Mouse (Mus musculus) layer of hippocampus, adult 8-10 months (tissue): ENCODE results near the gene Ggcx. TPM values are rescaled to one million over a fixed set of nuclear protein-coding genes. Genes with fewer than 3 reads are reported as not detected.

Experiments used
- DNase-seq, 2 experiments: peaks; one replicate each; pipeline ENCODE4 v3.0.0; 2022; ENCODE audit warnings: low spot score in 2 of 2
- total RNA-seq, 4 experiments: library from RNA; stranded (reverse); gene quantifications; 2 replicates each; pipeline ENCODE4 v1.2.4; 2022

The Ggcx gene
- total RNA-seq, 4 experiments from 2014 or later, result 24.5 to 33.3 (median 28.5) TPM

GRCm38 (mm10) chr6:72387816-72388215, 26.3 kb upstream of the Ggcx start:
- DNase-seq, result no peak

- DNase-seq, result no peak
These were observed 25.8 kb upstream of the Ggcx start for GRCm38 (mm10) chr6:72388266-72388665.

GRCm38 (mm10) chr6:72388791-72389329, 25.2 kb upstream of the Ggcx start:
- no peak for DNase-seq

- no peak for DNase-seq
These were observed 24.6 kb upstream of the Ggcx start for GRCm38 (mm10) chr6:72389471-72389940.

- DNase-seq, result peak in 1 of 2 experiments; percentile 39
These were observed 24.0 kb upstream of the Ggcx start, which contains the start of gene Vamp8 for GRCm38 (mm10) chr6:72389941-72390771. TSS of gene Vamp8 (minus strand) at chr6:72390703.

GRCm38 (mm10) chr6:72390795-72391521, 23.1 kb upstream of the Ggcx start:
- no peak for DNase-seq

- DNase-seq, result no peak
These were observed 21.8 kb upstream of the Ggcx start for GRCm38 (mm10) chr6:72392341-72392740.

GRCm38 (mm10) chr6:72396837-72397251, 17.3 kb upstream of the Ggcx start:
- DNase-seq, result no peak

- no peak for DNase-seq
These were observed 14.1 kb upstream of the Ggcx start for GRCm38 (mm10) chr6:72399967-72400366.

- peak in 1 of 2 experiments; percentile 72 for DNase-seq
These were observed 12.2 kb upstream of the Ggcx start for GRCm38 (mm10) chr6:72401875-72402274.

- no peak for DNase-seq
These were observed 8.8 kb upstream of the Ggcx start for GRCm38 (mm10) chr6:72405356-72405755.

- peak in 1 of 2 experiments; percentile 83 for DNase-seq
These were observed 7.0 kb upstream of the Ggcx start for GRCm38 (mm10) chr6:72407119-72407518.

GRCm38 (mm10) chr6:72409567-72409966, 4.5 kb upstream of the Ggcx start:
- peak in 1 of 2 experiments; percentile 61 for DNase-seq

- DNase-seq, result no peak
These were observed 4.1 kb upstream of the Ggcx start for GRCm38 (mm10) chr6:72410003-72410402.

- DNase-seq, result no peak
These were observed 3.6 kb upstream of the Ggcx start for GRCm38 (mm10) chr6:72410518-72410917.

- DNase-seq, result no peak
These were observed 1.1 kb downstream of the Ggcx start for GRCm38 (mm10) chr6:72415181-72415580.

GRCm38 (mm10) chr6:72415964-72416772, 2.1 kb downstream of the Ggcx start:
- DNase-seq, result no peak

- no peak for DNase-seq
These were observed 4.2 kb downstream of the Ggcx start for GRCm38 (mm10) chr6:72418279-72418678.

- DNase-seq, result no peak
These were observed 5.7 kb downstream of the Ggcx start for GRCm38 (mm10) chr6:72419806-72420205.

- DNase-seq, result no peak
These were observed 6.8 kb downstream of the Ggcx start for GRCm38 (mm10) chr6:72420901-72421300.

GRCm38 (mm10) chr6:72425646-72426045, 11.5 kb downstream of the Ggcx start:
- no peak for DNase-seq
